Mouse (Mus musculus) C2C12 (cell line): ENCODE data around the gene Wdr35. TPM values are rescaled to one million over a fixed set of nuclear protein-coding genes. Genes with fewer than 3 reads are reported as not detected.

Experiments
- H3K27me3 ChIP-seq: one replicate; pipeline ENCODE4 v1.6.1; 2011; ENCODE audit not compliant: control insufficient read depth, insufficient read depth, insufficient read length
- H3K36me3 ChIP-seq: one replicate; pipeline ENCODE4 v1.6.1; 2011; ENCODE audit not compliant: control insufficient read depth, insufficient read depth
- H3K4me3 ChIP-seq: one replicate; pipeline ENCODE4 v1.5.1; 2011; ENCODE audit warnings: mild to moderate bottlenecking, control low read depth; ENCODE audit not compliant: poor library complexity, insufficient read depth, severe bottlenecking
- H3K79me2 ChIP-seq: one replicate; pipeline ENCODE4 v1.6.1; 2011; ENCODE audit not compliant: control insufficient read depth, insufficient read depth
- H3K79me3 ChIP-seq: one replicate; pipeline ENCODE4 v1.6.1; 2011; ENCODE audit warnings: low read depth, control low read depth
- H3ac ChIP-seq: one replicate; pipeline ENCODE3; 2011; ENCODE audit warnings: low read depth; ENCODE audit not compliant: control insufficient read depth, insufficient read length
- CEBPB ChIP-seq: IDR thresholded peaks from one replicate; pipeline ENCODE4 v1.6.1; 2011; ENCODE audit warnings: low read depth, mild to moderate bottlenecking, control low read depth, moderate library complexity
- CTCF ChIP-seq: IDR thresholded peaks from one replicate; pipeline ENCODE4 v1.5.1; 2011; ENCODE audit not compliant: control insufficient read depth, insufficient read depth, insufficient read length
- FOSL1 ChIP-seq: IDR thresholded peaks from one replicate; pipeline ENCODE4 v1.8.0; 2011; ENCODE audit warnings: mild to moderate bottlenecking, low read length; ENCODE audit not compliant: poor library complexity, insufficient read depth, severe bottlenecking
- MAX ChIP-seq: IDR thresholded peaks from one replicate; pipeline ENCODE4 v1.6.1; 2011; ENCODE audit warnings: mild to moderate bottlenecking, control low read depth
- MYOD1 ChIP-seq: IDR thresholded peaks from one replicate; pipeline ENCODE4 v1.6.1; 2011; ENCODE audit warnings: low read depth; ENCODE audit not compliant: control insufficient read depth, insufficient read length
- MYOG ChIP-seq: IDR thresholded peaks from one replicate; pipeline ENCODE4 v1.6.1; 2011; ENCODE audit not compliant: control insufficient read depth, insufficient read length; ENCODE audit errors: extremely low read depth
- USF1 ChIP-seq: IDR thresholded peaks from one replicate; pipeline ENCODE4 v1.6.1; 2011; ENCODE audit warnings: low read depth, mild to moderate bottlenecking, control low read depth, moderate library complexity
- polyA plus RNA-seq: library from polyadenylated mRNA; unstranded; fragments of >200 nt; fragmentation: generic; extraction: Trizol; gene quantifications from one replicate; pipeline ENCODE4 v1.2.1, GENCODE M21; 2012; ENCODE audit warnings: missing spikeins

Wdr35 gene
- polyA plus RNA-seq, 1 experiment: 9.1 TPM

- no peaks in the 10 kb centered on the region for H3K79me3 ChIP-seq
- no peaks in the 10 kb centered on the region for H3K79me2 ChIP-seq
- H3K27me3 ChIP-seq: no peaks in the 10 kb centered on the region
- H3K36me3 ChIP-seq: no peaks in the 10 kb centered on the region
- H3ac ChIP-seq: no peak overlapping the region
- TF ChIP-seq FOSL1 (no peak), CTCF (no peak), CEBPB (no peak), MAX (no peak), MYOD1 (no peak), MYOG (no peak), USF1 (no peak)
- H3K4me3 ChIP-seq: no peak overlapping the region
Observed at GRCm38 (mm10) chr12:9071493-9071892, 97.8 kb downstream of the Wdr35 start.

GRCm38 (mm10) chr12:9077554-9078125, 103.9 kb downstream of the Wdr35 start:
- no peaks in the 10 kb centered on the region for H3K79me3 ChIP-seq
- H3K4me3 ChIP-seq: no peak overlapping the region
- no peak for TF ChIP-seq MAX
- TF ChIP-seq MYOD1: no peak
- TF ChIP-seq FOSL1: no peak
- no peak for TF ChIP-seq CEBPB
- no peak for TF ChIP-seq USF1
- TF ChIP-seq CTCF: no peak
- TF ChIP-seq MYOG: no peak
- no peaks in the 10 kb centered on the region for H3K79me2 ChIP-seq
- H3ac ChIP-seq: no peak overlapping the region
- H3K27me3 ChIP-seq: no peaks in the 10 kb centered on the region
- no peaks in the 10 kb centered on the region for H3K36me3 ChIP-seq

Other genes starting within 250 kb of the Wdr35 start
- 112 TPM for gene Sdc1, start 202.6 kb upstream of the Wdr35 start, polyA plus RNA-seq
- gene Laptm4a, start 52.2 kb upstream of the Wdr35 start, polyA plus RNA-seq: 253 TPM
- gene Matn3, start 26.0 kb upstream of the Wdr35 start, polyA plus RNA-seq: 0.16 TPM
- 5.9 TPM for gene Ttc32, start 56.1 kb downstream of the Wdr35 start, polyA plus RNA-seq